Mouse (Mus musculus): ENCODE measurements around the gene Rps18. TPM values are rescaled to one million over a fixed set of nuclear protein-coding genes. Genes with fewer than 3 reads are reported as not detected.

Gene Rps18
- polyA plus RNA-seq, 1 experiment from 2014 or later: 1,781 TPM

DNA sequence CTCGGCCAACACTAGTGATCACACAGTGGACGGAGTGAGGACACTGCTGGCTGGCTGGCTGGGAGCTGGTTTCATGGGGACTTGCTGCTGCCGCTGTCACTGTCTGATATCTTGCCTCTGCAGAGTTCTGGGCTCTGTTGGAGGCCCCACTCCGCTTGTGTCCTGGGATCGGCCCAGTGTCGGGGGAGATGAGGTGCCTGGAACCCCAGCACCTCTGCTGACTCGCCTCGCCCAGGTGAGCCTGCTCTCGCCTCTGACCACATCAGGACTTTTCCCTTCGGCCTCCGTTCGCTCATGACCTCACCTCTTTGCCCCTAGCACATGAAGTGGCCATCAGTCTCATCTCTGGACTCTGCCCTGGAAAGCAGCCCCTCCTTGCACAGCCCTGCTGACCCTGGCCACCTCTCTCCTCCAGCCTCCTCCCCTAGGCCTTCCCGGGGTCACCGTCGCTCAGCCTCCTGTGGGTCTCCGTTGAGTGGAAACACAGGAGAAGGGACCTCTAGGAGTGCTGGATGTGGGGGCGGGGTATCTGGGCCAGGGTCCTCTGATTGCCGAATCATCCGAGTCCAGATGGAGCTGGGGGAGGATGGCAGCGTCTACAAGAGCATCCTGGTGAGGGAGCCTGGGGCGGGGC, 20.3 kb downstream of the Rps18 start:
- TF ChIP-seq EP300 (optimal IDR thresholded peaks at IDR 0.05): no peak
- no peak overlapping the region for H3K27ac ChIP-seq (replicated peaks)
- no peak overlapping the region for H3K4me3 ChIP-seq (ENCODE audit: low read depth, low read length)
- DNase-seq (ENCODE audit: low spot score) (no peak), ATAC-seq (ENCODE audit: low FRiP score, low TSS enrichment) (no peak)
- H3K27me3 ChIP-seq (ENCODE audit: control insufficient read depth, insufficient read depth, low read length): no peaks in the 10 kb centered on the region
- no peaks in the 10 kb centered on the region for H3K9me3 ChIP-seq (ENCODE audit: control insufficient read depth, low read length)
- peaks cover 3% of the 10 kb centered on the region; the same call in 1 of the 2 replicates for H3K36me3 ChIP-seq (ENCODE audit: control insufficient read depth, insufficient read depth, low read length)
- H3K9ac ChIP-seq (ENCODE audit: low read length): no peak overlapping the region
- 85% methylated on average over 21 of the region's 21 CpGs for WGBS
- H3K4me2 ChIP-seq (replicated peaks; ENCODE audit: low read depth): no peak overlapping the region
- no peaks in the 10 kb centered on the region for H3K4me1 ChIP-seq (replicated peaks; ENCODE audit: control insufficient read depth, insufficient read depth)

DNA sequence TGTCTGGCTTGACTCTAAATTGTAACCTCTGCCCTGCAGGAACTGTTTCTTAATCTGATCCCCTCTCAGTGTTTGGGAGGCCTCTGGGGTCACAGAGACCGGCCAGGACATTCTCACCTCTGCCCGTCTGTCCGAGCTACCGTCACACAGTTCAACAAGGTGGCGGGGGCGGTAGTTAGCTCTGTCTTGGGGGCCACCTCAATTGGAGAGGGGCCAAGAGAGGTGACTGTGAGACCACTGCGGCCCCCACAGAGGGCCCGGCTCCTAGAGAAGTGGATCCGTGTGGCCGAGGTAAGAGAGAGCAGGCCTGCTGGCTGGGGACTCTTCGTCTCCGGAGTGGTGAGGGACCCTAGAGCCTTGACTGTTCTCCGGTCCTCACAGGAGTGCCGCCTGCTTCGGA, 22.8 kb downstream of the Rps18 start:
- no peak overlapping the region for H3K4me3 ChIP-seq (ENCODE audit: low read depth, low read length)
- no peaks in the 10 kb centered on the region for H3K9me3 ChIP-seq (ENCODE audit: control insufficient read depth, low read length)
- H3K27ac ChIP-seq (replicated peaks): no peak overlapping the region
- no peak overlapping the region for H3K4me2 ChIP-seq (replicated peaks; ENCODE audit: low read depth)
- no peak overlapping the region for H3K9ac ChIP-seq (ENCODE audit: low read length)
- ATAC-seq (ENCODE audit: low FRiP score, low TSS enrichment) (no peak), DNase-seq (ENCODE audit: low spot score) (no peak)
- H3K27me3 ChIP-seq (ENCODE audit: control insufficient read depth, insufficient read depth, low read length): no peaks in the 10 kb centered on the region
- TF ChIP-seq EP300 (optimal IDR thresholded peaks at IDR 0.05) (no peak), CTCF (IDR thresholded peaks at IDR 0.05; ENCODE audit: low read depth) (no peak)
- peaks cover 3% of the 10 kb centered on the region; the same call in 1 of the 2 replicates for H3K36me3 ChIP-seq (ENCODE audit: control insufficient read depth, insufficient read depth, low read length)
- H3K4me1 ChIP-seq (replicated peaks; ENCODE audit: control insufficient read depth, insufficient read depth): 0 out of 2 replicates have a peak, but pooled peaks cover 3% of the 10 kb centered on the region
- 94% methylated on average over 15 of the region's 15 CpGs for WGBS

DNA sequence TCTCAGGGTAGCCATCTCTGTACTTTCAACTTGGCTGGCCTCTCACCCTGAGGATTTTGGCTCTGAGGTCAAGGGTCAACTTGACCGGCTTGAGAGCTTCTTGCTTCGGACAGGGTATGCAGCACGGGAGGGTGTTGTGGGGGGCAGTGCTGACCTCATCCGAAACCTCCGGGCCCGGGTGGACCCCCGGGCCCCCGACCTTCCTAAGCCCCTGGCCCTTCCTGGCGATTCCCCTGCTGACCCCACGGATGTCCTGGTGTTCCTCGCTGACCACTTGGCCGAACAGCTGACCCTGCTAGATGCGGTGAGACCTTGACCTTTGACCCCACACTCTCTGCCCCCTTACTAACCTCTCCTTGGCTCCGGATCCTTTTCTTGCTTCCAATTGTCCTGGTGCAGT, 23.4 kb downstream of the Rps18 start:
- Histone ChIP-seq H3K4me1 (replicated peaks; ENCODE audit: control insufficient read depth, insufficient read depth) (0 out of 2 replicates have a peak, but pooled peaks cover 3% of the 10 kb centered on the region), H3K4me3 (ENCODE audit: low read depth, low read length) (no peak overlapping the region), H3K27ac (replicated peaks) (no peak overlapping the region), H3K27me3 (ENCODE audit: control insufficient read depth, insufficient read depth, low read length) (no peaks in the 10 kb centered on the region), H3K4me2 (replicated peaks; ENCODE audit: low read depth) (no peak overlapping the region), H3K36me3 (ENCODE audit: control insufficient read depth, insufficient read depth, low read length) (peaks cover 5% of the 10 kb centered on the region; the same call in 1 of the 2 replicates), H3K9ac (ENCODE audit: low read length) (no peak overlapping the region), H3K9me3 (ENCODE audit: control insufficient read depth, low read length) (no peaks in the 10 kb centered on the region)
- DNase-seq (ENCODE audit: low spot score): no peak
- 92% methylated on average over 14 of the region's 14 CpGs for WGBS
- TF ChIP-seq EP300 (optimal IDR thresholded peaks at IDR 0.05) (no peak), CTCF (IDR thresholded peaks at IDR 0.05; ENCODE audit: low read depth) (no peak)
- no peak for ATAC-seq (ENCODE audit: low FRiP score, low TSS enrichment)

DNA sequence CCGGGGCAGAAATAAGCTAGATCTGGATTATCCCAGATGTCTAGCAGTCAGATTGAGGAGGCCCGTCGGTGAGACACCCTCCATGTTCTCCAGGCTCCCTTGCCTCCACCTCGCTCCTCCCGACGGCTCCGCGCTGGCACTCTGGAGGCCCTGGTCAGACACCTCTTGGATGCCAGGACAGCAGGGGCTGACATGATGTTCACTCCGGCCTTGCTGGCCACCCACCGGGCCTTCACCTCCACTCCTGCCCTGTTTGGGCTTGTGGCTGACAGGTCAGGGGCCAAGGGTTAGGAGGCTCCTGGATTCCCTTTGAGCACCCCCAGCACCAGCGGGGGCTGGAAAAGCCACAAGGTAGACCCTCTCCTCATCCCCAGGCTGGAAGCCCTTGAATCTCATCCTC, 23.9 kb downstream of the Rps18 start:
- Histone ChIP-seq H3K9ac (ENCODE audit: low read length) (no peak overlapping the region), H3K36me3 (ENCODE audit: control insufficient read depth, insufficient read depth, low read length) (peaks cover 5% of the 10 kb centered on the region; the same call in 1 of the 2 replicates), H3K4me2 (replicated peaks; ENCODE audit: low read depth) (no peak overlapping the region)

DNA sequence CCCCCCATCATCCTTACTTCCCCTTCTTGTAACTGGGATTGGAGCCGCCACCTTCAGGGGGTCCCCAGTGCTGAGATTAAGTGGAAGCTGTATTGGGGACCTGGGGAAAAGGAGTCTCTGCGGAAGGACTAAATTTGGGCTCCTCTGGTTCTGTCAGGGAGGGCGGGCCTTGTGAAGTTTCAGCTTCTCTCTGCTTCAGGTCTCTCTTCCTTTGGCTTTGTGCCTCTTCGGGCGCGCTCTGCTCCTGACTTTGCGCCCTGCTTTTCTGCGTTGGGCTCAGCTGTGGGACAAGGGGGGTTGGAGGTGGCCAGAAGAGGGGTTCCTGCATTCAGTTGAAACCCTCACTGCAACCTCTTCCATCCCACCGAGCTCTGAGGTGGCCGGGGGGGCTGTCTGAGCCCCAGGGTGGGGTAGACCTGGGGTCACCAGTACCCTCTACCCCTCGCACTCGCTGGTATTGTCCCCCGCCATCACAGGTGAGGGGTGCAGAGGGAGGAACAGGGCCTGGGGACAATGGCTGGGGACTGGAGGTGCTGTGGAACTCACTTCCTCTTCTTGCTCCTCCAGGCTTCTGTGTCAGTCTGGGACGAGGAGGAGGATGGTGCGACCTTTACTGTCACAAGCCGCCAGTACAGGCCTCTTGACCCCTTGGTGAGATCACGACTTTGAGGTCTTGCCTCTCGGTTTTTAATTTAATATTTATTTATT, 24.5 kb downstream of the Rps18 start:
- Histone ChIP-seq H3K36me3 (ENCODE audit: control insufficient read depth, insufficient read depth, low read length) (peaks cover 5% of the 10 kb centered on the region; the same call in 1 of the 2 replicates), H3K9ac (ENCODE audit: low read length) (peak overlapping the region; percentile 82), H3K4me3 (ENCODE audit: low read depth, low read length) (peak overlapping the region; percentile 84), H3K9me3 (ENCODE audit: control insufficient read depth, low read length) (no peaks in the 10 kb centered on the region), H3K4me2 (replicated peaks; ENCODE audit: low read depth) (peak overlapping the region; percentile 100), H3K4me1 (replicated peaks; ENCODE audit: control insufficient read depth, insufficient read depth) (0 out of 2 replicates have a peak, but pooled peaks cover 3% of the 10 kb centered on the region), H3K27ac (replicated peaks) (peak overlapping the region; percentile 93; the same call in 1 of the 2 replicates), H3K27me3 (ENCODE audit: control insufficient read depth, insufficient read depth, low read length) (no peaks in the 10 kb centered on the region)
- no peak for ATAC-seq (ENCODE audit: low FRiP score, low TSS enrichment)
- no peak for DNase-seq (ENCODE audit: low spot score)
- TF ChIP-seq EP300 (optimal IDR thresholded peaks at IDR 0.05) (no peak), CTCF (IDR thresholded peaks at IDR 0.05; ENCODE audit: low read depth) (no peak)
- 41% methylated on average over 18 of the region's 18 CpGs for WGBS

More for the DNA sequence above, 23.9 kb downstream of the Rps18 start:
- ATAC-seq (ENCODE audit: low FRiP score, low TSS enrichment): no peak
- Histone ChIP-seq H3K27me3 (ENCODE audit: control insufficient read depth, insufficient read depth, low read length) (no peaks in the 10 kb centered on the region), H3K27ac (replicated peaks) (no peak overlapping the region), H3K4me3 (ENCODE audit: low read depth, low read length) (no peak overlapping the region), H3K4me1 (replicated peaks; ENCODE audit: control insufficient read depth, insufficient read depth) (0 out of 2 replicates have a peak, but pooled peaks cover 3% of the 10 kb centered on the region), H3K9me3 (ENCODE audit: control insufficient read depth, low read length) (no peaks in the 10 kb centered on the region)
- DNase-seq (ENCODE audit: low spot score): no peak
- WGBS: 92% methylated on average over 11 of the region's 11 CpGs
- TF ChIP-seq CTCF (IDR thresholded peaks at IDR 0.05; ENCODE audit: low read depth): no peak
- no peak for TF ChIP-seq EP300 (optimal IDR thresholded peaks at IDR 0.05)

Measured in stomach, postnatal 0 days (tissue).